Mouse (Mus musculus) E14TG2a.4 (cell line): Measurements from ENCODE around the gene 1700017B05Rik.

Source experiments
- CTCF ChIP-seq: conservative IDR thresholded peaks from 2 replicates; pipeline ENCODE4 v1.5.1; 2014; ENCODE audit warnings: low read length
- POU5F1 ChIP-seq: IDR thresholded peaks from 2 replicates; pipeline ENCODE4 v1.6.1; 2014; ENCODE audit warnings: low read length, borderline replicate concordance

- TF ChIP-seq CTCF, result no peak
- TF ChIP-seq POU5F1, result no peak
Measured at GRCm38 (mm10) chr9:57304251-57304650, 41.8 kb upstream of the 1700017B05Rik start.
